In genomic region chr6:142830221-142830620, GRCm38 (mm10) we compare ENCODE assay signal across 29 mouse cellular contexts. TPM values are rescaled to one million over a fixed set of nuclear protein-coding genes. Genes with fewer than 3 reads are reported as not detected.
DNase-seq lines count a peak whose midpoint lies in the region; ATAC-seq lines count a peak whose summit lies in the region.
"Had no signal": no experiment of that assay in that cellular context is flagged by ENCODE, and none has a peak within 500 bp of the region (broad histone marks: within the 10 kb centered on the region; RNA-seq: fewer than 3 reads in every experiment).

No protein-coding gene starts in this region.

- H3K4me2 ChIP-seq in kidney, embryonic 16.5 days (replicated peaks; ENCODE audit: low read depth, low read length), result no peak overlapping the region
- H3K4me2 ChIP-seq in kidney, embryonic 14.5 days (replicated peaks; ENCODE audit: low read depth, low read length), result no peak overlapping the region
- H3K4me2 ChIP-seq: forebrain, embryonic 13.5 days; heart, embryonic 12.5 days; heart, embryonic 15.5 days; hindbrain, embryonic 13.5 days had no signal

- H3K9ac ChIP-seq in kidney, embryonic 16.5 days (replicated peaks; ENCODE audit: low read length), result no peak overlapping the region
- H3K9ac ChIP-seq in kidney, embryonic 14.5 days (ENCODE audit: low read depth, low read length), result no peak overlapping the region
- H3K9ac ChIP-seq: forebrain, embryonic 13.5 days; heart, embryonic 12.5 days; heart, embryonic 15.5 days; hindbrain, embryonic 13.5 days had no signal

- H3K27ac ChIP-seq in kidney, embryonic 16.5 days (ENCODE audit: low read length), result no peak overlapping the region
- no peak overlapping the region for H3K27ac ChIP-seq in kidney, embryonic 14.5 days (ENCODE audit: low read depth, low read length)
- H3K27ac ChIP-seq: forebrain, embryonic 10.5 days; forebrain, embryonic 13.5 days; heart, embryonic 15.5 days; hindbrain, embryonic 10.5 days; hindbrain, embryonic 13.5 days had no signal

- no peaks in the 10 kb centered on the region for H3K36me3 ChIP-seq in kidney, embryonic 16.5 days (ENCODE audit: insufficient read depth, low read length)
- H3K36me3 ChIP-seq in kidney, embryonic 14.5 days (ENCODE audit: control insufficient read depth, insufficient read depth, low read length), result no peaks in the 10 kb centered on the region
- H3K36me3 ChIP-seq: forebrain, embryonic 10.5 days; G1E; heart, embryonic 12.5 days; heart, embryonic 15.5 days had no signal

- DNase-seq in kidney, adult 11 months, result peak; percentile 54
- peak; percentile 64 to 66 for DNase-seq in kidney, adult 8-10 months
- peak; percentile 18 for DNase-seq in kidney, postnatal 10 days
- peak; percentile 66 to 70 for DNase-seq in kidney, postnatal 36 days
- DNase-seq in ovary, postnatal 36 days (ENCODE audit: low spot score), result no peak
- DNase-seq: adrenal gland, postnatal 10 days; B cell, adult 2 months; cerebellum, adult 11 months; cerebellum, adult 2 months; cerebellum, postnatal 10 days; gastrocnemius, postnatal 10 days; gastrocnemius, postnatal 36 days; heart, postnatal 10 days; heart, postnatal 36 days had no signal

- WGBS in kidney, embryonic 16.5 days, result 91% methylated on average over 3 of the region's 3 CpGs
- WGBS in kidney, embryonic 14.5 days, result 93% methylated on average over 3 of the region's 3 CpGs

- no peak for ATAC-seq in kidney, embryonic 16.5 days (ENCODE audit: low FRiP score, low TSS enrichment)
- ATAC-seq in kidney, embryonic 14.5 days (ENCODE audit: low FRiP score, low TSS enrichment), result no peak
- ATAC-seq: forebrain, embryonic 13.5 days; forebrain, embryonic 16.5 days; hindbrain, embryonic 16.5 days; Patski had no signal

- H3K27me3 ChIP-seq in kidney, embryonic 16.5 days (ENCODE audit: insufficient read depth, low read length), result no peaks in the 10 kb centered on the region
- no peaks in the 10 kb centered on the region for H3K27me3 ChIP-seq in kidney, embryonic 14.5 days (ENCODE audit: control insufficient read depth, insufficient read depth, low read length)
- H3K27me3 ChIP-seq: CH12.LX; forebrain, embryonic 13.5 days; hindbrain, embryonic 13.5 days; Patski had no signal

- H3K4me1 ChIP-seq in kidney, embryonic 16.5 days (ENCODE audit: insufficient read depth, low read length), result no peaks in the 10 kb centered on the region
- no peaks in the 10 kb centered on the region for H3K4me1 ChIP-seq in kidney, embryonic 14.5 days (ENCODE audit: control insufficient read depth, insufficient read depth, low read length)
- H3K4me1 ChIP-seq: forebrain, embryonic 13.5 days had no signal

- no peak overlapping the region for H3K4me3 ChIP-seq in kidney, embryonic 16.5 days (ENCODE audit: low read length)
- no peak overlapping the region for H3K4me3 ChIP-seq in kidney, embryonic 14.5 days (ENCODE audit: low read length)
- H3K4me3 ChIP-seq: forebrain, embryonic 10.5 days; forebrain, embryonic 13.5 days; heart, embryonic 12.5 days; heart, embryonic 15.5 days; hindbrain, embryonic 10.5 days; hindbrain, embryonic 13.5 days had no signal

- H3K9me3 ChIP-seq in kidney, embryonic 16.5 days (ENCODE audit: low read length), result no peaks in the 10 kb centered on the region
- H3K9me3 ChIP-seq in kidney, embryonic 14.5 days (ENCODE audit: control insufficient read depth, low read length), result no peaks in the 10 kb centered on the region
- H3K9me3 ChIP-seq: forebrain, embryonic 10.5 days; forebrain, embryonic 13.5 days; G1E; heart, embryonic 12.5 days; heart, embryonic 15.5 days; hindbrain, embryonic 10.5 days; hindbrain, embryonic 13.5 days had no signal

RNA-seq across cellular contexts. Expression of gene Sult6b2, which starts 25.9 kb away (rescaled TPM):
- polyA plus RNA-seq in kidney, embryonic 16.5 days (2015; fragmentation: Nextera tagmentation; extraction: Ambion mirVana), result not detected in 2 replicates
- polyA plus RNA-seq in kidney, embryonic 14.5 days (2014; fragmentation: Nextera tagmentation; extraction: Ambion mirVana), result 0.16 TPM in 1 of 2 replicates, not detected in the other
- polyA plus RNA-seq: embryonic facial prominence, embryonic 11.5 days; embryonic facial prominence, embryonic 14.5 days; forebrain, embryonic 13.5 days; G1E; heart, embryonic 15.5 days had no signal
